Mouse (Mus musculus): ENCODE results near the gene Ppm1j.

Ppm1j gene

DNA sequence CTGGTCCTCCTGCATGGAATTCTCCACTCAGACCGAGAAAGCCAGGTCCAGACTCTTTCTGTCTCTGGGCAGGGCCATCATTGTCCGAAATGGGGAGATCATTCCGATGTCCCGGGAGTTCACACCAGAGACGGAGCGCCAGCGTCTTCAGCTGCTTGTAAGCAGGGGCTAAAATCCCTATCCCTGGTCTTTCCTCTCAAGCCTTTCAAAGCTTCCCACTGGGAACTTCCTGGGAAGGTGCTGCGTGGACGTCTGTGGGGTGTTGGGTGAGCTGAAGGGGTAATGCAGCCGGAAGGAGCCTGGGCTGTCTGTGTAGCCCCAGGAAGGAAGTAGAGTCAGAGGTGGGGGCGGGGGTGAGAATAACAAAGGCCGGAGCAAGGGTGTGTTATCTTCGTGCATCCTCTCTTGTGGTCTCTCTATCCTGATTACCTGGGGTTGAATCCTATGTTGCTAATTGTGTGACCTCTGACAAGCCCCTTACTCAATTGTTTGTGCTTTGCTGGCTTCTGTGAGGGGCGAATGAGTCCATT is 3.2 kb downstream of the Ppm1j start:
- in situ Hi-C loops (cut with MseI, MboI) = no loop called here

DNA sequence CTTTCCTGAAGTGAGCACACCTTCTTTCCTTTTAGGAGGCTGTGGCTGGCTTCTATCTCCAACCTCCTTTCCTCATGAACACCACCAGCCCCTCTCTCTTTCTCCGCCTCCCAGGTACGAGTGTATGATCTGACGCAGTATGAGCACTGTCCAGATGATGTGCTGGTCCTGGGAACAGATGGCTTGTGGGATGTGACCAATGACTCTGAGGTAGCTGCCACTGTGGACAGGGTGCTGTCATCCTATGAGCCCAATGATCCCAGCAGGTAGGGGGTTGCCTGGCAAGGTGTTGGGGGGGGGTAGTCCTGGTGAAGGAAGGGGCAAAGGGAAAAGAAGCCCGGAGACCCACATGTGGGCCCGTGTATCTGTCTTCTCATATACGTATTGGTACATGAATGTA is 4.4 kb downstream of the Ppm1j start:
- in situ Hi-C loops (cut with MseI, MboI) = no loop called here

DNA sequence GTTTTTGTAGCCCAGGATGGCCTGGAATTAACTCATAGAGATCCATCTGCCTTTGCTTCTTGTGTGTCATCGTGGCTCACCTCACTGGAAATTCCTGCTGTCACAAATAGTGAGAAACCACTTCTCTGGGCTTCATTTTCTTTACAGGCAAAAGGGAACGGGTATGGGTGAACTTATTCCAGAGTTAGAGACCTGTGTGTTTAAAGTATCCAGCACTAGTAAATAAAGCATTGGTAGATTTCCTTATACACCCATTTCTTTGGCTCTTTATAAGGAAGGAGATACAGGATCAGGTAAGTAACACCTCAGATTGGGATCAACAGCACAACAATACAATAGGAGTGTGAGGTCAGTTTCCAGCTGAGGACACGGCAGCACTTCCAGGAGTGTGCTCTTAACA is 7.2 kb downstream of the Ppm1j start, which contains the start of gene Rhoc:
Gene Rhoc, plus strand, starts transcription at position 301 of the 400 bp plus-strand sequence.
- in situ Hi-C loops (cut with MseI, MboI) = no loop called here

DNA sequence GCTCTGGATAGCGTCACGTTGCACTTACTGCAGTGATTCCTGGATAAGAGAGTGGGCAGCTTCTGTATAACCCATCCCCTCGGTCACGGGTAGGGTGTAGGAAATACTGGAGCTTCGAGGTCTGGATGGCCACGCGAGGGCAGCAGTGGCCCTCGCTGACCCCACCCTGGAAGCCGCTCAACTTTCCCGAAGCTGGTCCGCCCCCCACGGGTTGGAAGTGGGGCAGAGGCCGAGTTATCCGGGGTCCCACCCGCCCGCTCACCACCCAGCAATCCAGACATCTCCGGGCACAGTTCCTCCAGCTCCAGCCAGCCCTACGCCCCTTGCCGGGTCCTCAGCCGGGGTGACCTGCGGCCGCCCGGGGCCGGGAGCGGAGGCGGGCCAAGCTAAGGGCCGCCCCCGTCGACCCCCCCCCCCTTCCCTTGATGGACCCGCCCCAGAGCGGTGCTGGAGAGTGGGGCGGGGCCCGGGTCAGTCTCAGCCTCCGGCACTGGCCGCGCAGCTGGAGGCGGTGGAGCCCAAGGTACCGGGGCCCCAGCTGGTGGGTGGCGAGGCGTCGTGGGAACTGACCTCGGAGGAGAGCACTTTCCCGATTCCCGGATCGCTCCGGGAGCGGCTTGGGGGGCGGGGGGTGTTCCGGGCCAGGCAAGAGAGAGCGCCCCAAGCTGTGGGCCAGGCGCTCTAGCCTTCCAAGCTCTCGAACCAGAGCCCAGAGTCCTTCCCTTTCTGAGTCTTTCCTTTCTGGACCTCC is 7.9 kb downstream of the Ppm1j start:
- in situ Hi-C loops (cut with MseI, MboI) = no loop called here

DNA sequence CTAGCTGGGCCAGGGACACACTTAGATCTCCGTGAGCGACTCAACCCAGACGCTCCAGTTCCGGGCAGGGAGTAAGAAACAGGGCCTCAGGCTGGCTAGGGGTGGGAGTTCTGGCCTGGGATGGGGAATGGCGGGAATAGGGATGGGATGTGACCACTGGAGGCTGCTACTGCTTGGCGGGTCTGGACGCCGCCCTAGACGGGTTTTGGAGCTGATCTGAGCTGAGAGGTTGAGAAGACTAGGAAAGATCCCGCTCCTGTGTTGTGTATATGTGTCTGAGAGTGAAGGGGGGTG is 8.4 kb downstream of the Ppm1j start:
- in situ Hi-C loops (cut with MseI, MboI) = no loop called here

DNA sequence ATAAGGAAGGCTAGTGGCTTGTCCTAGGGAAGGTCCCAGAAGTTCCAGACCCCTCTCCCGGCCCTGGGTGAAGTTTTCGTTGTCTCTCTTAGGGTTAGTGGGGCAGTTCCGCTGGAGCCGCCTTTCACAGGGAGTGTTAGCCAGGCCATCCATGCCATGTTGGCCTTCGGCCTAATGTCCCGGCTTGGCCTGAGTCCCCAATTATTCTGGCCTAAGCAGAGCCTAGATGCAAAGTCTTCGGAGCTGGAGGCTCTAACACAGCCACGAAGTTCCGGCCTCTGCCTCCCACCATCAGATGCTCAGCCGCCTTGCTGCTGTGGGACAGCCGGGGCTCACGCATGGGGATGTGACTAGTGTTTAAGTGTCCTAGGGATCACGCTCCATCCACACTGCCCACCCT is 9.0 kb downstream of the Ppm1j start:
- in situ Hi-C loops (cut with MseI, MboI) = no loop called here

DNA sequence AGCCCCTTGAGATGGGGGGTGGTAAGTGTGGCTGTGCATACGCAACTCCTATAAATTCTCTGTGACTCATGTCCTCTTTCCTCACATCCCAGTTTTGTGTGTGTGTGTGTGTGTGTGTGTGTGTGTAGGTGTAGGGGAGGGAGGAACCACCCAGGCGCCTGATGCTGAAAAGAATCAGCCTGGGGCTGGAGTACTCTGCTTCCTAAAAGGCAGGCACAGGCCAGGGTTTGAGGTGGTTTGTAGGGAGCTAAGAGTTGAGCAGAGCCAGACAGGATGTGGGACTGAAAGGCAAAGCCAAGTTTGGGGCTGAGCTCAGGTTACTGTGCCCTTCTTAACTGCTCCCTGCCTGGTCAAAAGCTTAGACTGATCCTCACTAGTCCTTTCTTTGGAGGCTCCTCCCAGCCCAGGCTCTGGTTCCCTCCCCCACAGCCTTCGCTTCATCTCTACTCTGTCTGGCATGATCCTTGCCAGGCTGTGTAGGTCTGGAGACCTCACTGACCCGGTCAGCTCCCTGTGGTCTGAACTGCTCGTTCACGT is 9.6 kb downstream of the Ppm1j start:
- in situ Hi-C loops (cut with MseI, MboI) = no loop called here

DNA sequence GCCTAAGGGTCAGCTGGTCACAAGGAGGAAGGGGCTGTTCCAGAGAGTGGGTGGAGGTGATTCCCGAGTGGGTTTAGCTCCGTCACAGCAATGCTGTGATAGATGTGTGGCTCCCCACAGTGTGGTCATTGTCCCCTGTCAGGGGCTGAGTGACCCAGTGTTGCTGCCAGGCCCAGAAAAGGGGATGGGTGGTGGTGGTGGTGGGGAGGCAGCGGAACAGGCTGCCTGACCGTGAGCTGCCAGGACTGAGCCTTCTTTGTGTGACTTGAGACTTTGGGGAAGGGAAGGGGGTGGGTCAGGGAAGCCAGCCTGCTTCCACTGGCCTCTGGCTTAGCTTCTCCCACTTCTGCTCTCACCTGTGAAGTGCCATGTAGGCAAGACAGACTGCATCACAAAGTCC is 10.2 kb downstream of the Ppm1j start:
- in situ Hi-C loops (cut with MseI, MboI) = no loop called here

DNA sequence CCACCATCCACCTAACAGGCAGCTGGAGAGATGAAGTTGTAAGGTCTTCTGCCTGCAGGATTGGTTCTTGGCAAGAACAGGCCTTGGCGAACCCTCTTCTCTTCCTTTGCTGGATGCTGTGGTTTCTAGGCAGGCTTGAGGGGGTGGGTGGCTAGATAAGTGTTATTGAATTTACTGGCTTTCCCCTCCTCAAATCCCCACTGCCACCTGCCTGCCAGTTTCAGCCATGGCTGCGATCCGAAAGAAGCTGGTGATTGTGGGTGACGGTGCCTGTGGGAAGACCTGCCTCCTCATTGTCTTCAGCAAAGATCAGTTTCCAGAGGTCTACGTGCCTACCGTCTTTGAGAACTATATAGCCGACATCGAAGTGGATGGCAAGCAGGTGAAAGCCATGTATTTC is 10.8 kb downstream of the Ppm1j start:
- in situ Hi-C loops (cut with MseI, MboI) = no loop called here

DNA sequence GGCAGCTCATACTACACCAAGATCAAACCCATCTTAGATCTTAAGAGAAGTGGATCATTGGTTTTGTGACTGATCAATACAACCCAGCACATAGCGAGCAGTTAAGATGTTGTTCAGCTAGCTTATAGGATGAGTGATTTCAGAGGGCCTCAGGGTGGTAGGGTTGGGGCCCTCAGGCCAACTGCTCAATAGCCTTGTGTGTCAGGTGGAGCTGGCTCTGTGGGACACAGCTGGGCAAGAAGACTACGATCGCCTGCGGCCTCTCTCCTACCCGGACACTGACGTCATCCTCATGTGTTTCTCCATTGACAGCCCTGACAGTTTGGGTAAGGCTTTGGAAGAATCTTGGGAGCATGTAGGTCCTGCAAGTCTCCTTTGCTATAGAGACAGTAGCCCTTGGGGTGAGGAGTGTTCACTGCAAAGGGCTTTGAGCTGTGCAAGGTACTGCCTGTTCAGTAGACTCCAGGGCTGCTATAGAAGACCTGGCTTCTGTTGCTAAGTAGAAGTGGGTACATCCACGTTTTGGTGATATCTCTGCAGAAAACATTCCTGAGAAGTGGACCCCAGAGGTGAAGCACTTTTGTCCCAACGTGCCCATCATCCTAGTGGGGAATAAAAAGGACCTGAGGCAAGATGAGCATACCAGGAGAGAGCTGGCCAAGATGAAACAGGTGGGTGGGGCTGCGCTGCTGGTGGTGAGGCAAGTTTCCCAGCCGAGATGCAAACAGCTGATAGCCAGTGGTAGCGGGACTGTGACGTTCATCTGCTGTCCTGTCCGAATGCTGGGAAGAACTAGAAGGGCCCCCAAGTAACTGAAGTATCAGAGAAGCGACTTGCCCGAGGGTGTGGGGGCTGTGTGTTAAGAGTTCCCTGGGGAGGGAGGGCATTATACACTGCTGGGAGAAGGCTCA is 11.8 kb downstream of the Ppm1j start:
- in situ Hi-C loops (cut with MseI, MboI) = no loop called here

DNA sequence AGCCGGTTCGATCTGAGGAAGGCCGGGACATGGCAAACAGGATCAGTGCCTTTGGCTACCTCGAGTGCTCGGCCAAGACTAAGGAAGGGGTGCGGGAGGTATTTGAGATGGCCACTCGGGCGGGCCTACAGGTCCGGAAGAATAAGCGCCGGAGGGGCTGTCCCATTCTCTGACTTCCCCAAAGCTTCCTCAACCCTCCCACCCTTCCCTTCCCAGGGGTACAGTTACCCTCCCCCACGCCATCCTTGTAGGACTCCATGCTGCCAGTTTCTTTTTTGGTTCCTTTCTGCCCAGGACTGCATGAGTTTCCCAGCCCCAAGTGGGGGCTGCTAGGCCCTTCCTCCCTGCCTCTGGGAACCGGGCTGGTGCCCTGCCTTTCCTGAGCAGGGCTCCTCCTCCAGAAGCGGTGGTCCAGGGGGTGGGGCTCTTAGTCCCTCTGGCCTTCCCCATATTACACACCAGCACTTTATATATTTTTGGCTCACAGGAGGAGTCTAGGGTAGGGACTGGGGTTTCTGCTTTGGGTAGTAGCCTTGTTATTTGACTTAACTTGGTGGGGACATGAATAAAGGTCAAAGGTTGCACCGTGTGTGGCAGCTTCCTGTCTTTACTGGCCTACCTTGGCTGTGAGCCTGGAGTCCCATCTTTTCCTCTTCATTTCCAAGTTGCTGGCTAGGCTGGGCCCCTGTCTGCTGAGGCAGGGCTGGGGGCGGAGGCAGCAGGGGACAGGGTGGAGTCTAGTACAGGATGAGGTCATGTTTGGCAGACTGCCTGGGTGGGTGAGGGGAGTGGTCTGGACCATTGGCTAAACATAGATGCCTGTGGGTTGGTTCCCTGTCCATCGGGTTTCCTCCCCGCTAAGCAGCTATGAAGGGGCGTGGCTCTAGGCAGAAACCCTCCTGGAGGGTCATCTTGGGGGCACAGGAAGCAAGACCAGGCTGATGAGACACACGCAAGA is 13.3 kb downstream of the Ppm1j start:
- in situ Hi-C loops (cut with MseI, MboI) = no loop called here

DNA sequence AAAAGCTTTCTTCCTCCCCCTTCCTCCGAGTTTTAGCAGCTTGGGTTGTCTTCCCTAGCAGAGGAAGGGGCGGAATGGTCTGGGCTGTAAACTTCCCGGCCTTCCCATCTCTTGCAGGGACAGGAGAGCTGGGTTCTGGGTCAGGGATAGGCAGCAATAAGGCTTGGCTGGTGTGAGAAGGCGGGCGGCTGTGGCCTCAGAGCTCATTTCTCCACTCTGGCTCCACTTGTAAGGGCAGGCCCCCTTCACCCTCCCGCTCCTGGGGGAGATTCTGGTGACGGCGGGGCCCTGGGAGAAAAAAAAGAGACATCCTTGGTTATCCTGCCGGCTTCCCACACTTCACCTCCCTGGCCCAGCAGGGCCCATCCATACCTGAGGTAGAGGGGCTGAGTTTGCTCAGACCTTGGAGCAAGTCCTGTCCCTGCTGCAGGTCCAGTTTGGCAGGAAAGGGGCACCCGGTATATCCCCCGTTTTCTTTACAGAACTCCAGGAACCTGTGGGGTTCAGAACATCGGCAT is 14.2 kb downstream of the Ppm1j start:
- in situ Hi-C loops (cut with MseI, MboI) = no loop called here

DNA sequence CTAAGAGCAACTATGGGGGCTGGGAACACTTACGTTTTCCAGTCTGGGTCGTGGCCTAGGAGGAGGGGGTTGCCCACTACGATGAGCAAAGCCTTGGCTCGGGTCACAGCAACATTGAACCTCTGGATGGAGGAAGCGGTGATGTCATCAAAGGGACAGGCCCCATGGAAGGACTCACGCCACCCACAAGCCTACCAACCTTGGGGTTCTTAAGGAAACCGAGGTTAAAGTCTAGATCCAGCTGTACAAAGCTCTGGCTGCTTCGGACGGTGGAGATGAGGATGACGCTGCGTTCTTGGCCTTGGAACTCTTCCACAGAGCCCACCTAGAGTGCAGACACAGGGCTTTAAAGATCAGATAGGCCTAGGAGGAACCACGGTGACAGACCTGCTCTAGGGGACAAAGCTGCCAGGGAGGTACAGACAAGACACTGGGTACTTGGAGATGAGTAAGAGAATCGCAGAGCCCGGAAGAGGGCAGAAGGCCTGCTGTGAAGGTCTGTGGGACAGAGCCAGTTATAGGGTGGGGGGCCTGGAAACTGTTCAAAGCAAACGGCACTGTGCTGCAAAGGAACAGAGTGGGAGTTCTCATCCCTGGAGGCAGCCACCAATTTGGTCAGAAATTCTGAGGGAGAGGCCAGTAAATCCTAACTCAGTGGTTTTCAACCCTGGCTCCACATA is 14.9 kb downstream of the Ppm1j start:
- in situ Hi-C loops (cut with MseI, MboI) = no loop called here

DNA sequence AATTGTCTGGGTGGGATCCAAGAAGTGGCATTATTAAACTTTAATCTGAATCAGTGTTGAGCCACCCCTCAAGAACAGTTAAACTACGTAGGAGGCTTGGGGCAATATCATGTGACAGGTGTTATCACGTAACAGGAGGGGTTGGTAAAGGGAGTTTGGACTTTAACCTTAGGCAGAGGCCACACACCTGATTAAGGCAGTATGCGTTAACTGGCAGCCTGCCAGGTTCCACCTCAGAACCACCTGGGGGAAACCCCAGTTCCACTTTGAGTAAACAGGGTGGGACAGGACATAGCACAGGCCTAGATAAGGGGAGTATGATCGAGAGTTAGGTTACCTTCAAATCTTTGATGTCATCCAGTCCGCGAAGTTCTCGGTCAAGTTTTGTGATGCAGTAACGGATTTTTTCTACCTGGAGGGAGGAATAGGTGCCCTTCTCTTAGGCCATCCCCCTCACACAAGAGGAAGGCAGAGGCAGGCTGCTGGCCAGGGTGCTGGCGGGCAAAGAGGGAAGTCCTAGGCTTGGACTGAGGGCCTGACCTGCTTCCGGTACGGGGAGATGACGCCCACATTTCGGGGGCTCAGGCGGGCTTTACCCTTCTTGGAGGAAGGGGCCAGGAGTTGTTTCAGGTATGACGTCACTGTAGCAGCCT is 15.7 kb downstream of the Ppm1j start:
- in situ Hi-C loops (cut with MseI, MboI) = no loop called here

DNA sequence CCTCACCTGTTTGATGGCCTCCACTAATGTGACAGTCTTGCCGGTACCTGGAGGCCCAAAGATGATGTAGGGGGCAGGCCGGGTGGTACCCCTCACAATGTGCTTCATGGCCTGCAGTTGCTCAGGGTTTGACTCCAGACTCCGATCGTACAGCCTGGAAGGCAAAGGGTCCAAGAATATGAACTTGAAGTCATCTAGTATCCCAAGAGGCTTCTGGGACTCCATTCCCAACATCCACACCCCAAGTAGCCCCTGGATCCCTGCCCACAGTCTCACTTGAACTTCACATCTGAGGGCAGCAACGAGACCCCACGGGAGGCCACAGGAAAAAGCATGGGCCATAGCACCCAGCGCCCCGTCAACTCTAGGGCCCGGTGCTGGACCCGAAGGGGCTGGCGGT is 19.8 kb downstream of the Ppm1j start:
- in situ Hi-C loops (cut with MseI, MboI) = no loop called here

DNA sequence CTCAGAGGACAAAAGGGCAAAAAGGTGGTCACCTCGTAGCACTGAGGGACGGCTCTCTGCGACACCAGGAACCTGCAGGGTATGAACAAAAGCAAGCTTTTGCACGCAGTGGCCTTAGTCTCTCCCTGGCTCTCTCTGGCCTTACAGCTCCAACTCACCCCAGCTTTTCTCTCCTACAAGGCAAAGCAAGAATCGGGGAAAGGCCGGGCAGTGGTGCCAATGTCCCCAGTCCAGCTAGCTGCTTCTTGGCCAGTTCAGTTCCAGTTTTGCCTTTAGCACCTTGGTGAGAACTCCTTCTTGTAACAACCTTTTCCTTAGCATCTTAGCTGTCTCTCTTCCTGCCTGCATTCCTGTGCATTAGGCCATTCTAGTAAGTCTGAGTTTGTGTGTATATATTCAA is 20.6 kb downstream of the Ppm1j start:
- in situ Hi-C loops (cut with MseI, MboI) = no loop called here

DNA sequence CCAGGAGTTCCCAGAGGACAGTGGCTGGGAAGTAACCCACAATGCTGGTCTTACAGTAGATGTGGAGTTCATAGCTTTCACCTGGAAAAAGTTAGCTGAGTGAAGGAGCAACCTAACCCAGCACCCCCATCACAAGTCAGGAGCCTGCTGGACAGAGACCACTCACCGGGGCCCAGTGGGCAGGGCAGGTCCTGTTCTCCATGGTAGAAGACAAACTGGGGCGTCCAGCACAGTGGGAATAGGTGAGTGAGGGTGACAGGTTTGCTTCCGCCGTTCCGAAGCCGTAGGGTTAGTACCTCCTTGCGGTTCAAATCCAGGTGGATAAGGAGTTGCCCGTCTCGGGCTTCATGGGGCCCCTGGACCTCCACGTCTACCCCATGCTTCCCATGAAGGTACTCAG is 23.5 kb downstream of the Ppm1j start:
- in situ Hi-C loops (cut with MseI, MboI) = no loop called here

DNA sequence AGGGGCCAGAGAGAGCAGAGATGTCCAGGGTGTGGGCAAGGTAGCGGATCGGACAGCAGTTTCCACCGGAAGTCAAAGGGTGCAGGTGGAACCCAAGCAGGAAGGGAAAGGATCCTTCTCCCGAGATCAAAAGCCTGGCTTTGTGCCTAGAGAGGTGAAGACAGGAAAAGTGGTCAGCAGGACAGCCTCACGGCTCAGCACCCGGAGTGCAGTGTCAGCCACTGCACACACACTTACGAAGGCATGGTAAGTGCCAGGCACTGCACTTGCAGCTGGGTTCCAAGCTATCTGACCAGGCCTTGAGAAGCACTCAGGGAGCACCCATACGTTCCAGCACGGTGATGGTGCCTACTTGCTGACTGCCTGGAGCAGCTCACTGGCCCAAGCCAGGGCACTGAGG is 24.7 kb downstream of the Ppm1j start:
- in situ Hi-C loops (cut with MseI, MboI) = no loop called here

DNA sequence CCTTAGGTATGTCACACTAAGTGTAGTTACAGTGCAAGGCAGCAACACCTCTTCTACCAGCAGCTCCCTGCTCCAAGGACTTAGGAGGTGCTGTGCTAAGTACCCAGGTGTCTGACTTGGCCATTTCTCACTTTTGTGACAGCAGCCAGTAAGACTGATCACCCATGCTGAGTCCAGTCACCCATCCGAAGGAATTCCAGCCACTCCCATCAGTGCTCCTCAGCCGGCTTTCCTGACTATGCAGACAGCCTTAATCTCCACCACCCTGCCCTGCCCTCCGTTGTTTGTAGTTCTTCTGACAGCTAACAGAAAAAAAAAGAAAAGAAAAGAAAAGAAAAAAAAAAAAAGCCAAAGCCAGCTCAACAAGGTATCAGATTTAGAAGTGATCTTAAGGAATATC is 30.9 kb downstream of the Ppm1j start:
- in situ Hi-C loops (cut with MseI, MboI) = no loop called here

DNA sequence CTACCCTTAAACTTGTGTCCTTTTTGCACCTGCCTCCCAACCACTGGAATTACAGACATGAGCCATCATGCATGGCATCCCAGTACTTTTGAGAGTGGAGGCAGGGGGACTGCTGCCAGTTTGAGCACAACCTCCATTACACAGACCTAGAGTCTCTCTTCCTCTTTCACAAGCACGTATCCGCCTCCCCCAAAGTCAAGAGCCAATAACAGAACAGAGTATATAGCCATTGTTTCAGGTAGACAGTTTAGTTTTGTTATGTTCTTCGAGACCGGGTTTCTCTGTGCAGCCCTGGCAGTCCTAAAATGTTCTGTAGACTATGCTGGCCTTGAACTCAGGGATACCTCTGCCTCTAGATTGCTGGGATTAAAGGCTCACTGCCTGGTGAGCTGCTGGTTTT is 31.4 kb downstream of the Ppm1j start:
- in situ Hi-C loops (cut with MseI, MboI) = no loop called here
